Mouse (Mus musculus) adrenal gland, adult 18-20 months (tissue): ENCODE measurements around the gene H2-DMb2. TPM values are rescaled to one million over a fixed set of nuclear protein-coding genes. Genes with fewer than 3 reads are reported as not detected.

Experiments
- DNase-seq, 2 experiments: peaks; one replicate each; pipeline ENCODE4 v3.0.0; 2021 to 2022; ENCODE audit warnings: low spot score in 2 of 2
- long read RNA-seq, 2 experiments: library from polyadenylated mRNA; stranded (forward); transcript quantifications; one replicate each; pipeline ENCODE4 v2.0.0; 2021
- total RNA-seq, 2 experiments: library from RNA; stranded (reverse); gene quantifications; 1 replicate in 1 of 2; 2 replicates in 1 of 2; pipeline ENCODE4 v1.2.3; 2021

H2-DMb2 gene
- 1 to 10 TPM; 2.0 to 3.8 TPM for total RNA-seq
- long read RNA-seq, experiment 1, partial matches to known transcripts = 0 of 1 reads
- long read RNA-seq, experiment 1, other reads (novel, unspliced or antisense) = 0 of 1 reads
- long read RNA-seq, experiment 2 = 0 reads

DNA sequence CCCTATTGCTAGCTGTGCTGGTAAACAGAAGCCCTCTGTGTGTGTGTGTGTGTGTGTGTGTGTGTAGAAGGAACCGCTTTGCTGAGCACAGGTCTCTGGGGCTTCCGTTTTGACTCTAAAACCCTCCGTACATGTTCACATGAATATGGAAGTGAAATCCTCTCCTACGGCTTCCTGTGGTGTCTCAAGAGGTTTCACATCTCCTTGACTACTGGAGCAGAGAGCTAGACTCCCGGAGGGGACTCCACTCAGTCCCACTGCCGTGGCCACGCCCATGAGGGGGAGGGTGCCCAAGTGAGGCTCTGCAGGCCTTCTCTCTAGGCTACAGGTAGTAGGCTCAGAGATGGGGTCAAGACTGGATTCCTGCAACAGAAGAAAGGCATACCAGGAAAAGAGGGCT is at the start of gene H2-DMb2:
Gene H2-DMb2 (plus strand): TSS at position 275 of the 400 bp plus-strand sequence.
- DNase-seq = no peak

GRCm38 (mm10) chr17:34094283-34095035 is 48.6 kb upstream of the H2-DMb2 start:
- no peak for DNase-seq

GRCm38 (mm10) chr17:34096497-34097010 is 46.6 kb upstream of the H2-DMb2 start:
- no peak for DNase-seq

DNA sequence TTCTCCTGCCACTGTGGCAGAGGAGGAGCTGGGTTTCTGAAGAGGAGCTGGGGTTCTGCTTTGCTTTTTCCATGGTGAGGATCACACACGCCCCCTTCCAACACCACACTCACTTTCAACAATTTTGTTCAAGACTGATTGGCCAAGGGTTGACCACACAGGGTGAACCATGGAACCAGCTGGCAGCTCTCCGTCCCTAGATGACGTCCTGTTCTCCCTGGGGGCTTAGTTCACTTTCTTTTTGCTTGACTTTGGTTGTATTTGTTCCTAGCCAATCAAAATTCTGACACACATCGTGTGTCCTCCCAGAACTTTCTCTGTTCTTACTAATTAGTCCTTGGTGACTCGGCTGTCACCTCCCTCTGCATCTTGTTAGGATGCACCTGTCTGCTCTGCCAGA is 45.8 kb upstream of the H2-DMb2 start:
- no peak for DNase-seq

DNA sequence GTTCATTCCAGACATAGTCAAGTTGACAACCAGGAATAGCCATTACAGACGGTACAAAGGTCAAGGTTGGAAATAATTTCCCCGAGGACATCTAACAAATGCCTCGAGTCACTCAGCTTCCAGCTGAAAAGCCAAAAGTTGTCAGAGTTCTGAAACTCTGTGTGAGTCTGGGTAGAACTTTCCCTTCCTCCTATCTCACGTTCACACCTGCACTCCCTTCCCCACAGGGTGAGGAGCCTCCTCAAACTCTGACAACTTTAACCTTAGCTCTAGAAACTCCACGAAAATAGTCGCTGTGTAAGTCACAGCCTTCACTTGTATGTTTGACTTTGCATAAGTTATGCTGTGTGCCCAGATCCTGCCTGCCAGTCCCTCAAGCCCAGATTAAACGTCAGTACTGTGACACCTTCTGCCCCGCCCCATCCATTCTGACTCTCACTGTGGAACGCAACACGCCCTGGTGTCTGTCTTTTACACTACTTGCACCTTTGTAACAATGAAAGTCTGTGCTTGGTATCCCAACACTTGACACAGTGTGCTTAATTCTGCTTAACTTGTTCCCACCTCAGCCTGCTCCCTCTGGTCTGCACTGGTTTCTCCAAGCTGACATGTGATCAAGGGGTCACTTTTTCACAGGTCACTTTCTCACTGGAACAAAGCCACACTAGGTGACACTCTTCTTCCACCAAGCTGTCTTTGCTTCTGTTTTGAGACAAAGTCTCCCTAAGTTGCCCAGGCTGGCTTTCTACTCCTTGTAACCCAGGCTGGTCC is 44.2 kb upstream of the H2-DMb2 start:
- no peak for DNase-seq

- no peak for DNase-seq
These were observed 43.6 kb upstream of the H2-DMb2 start for GRCm38 (mm10) chr17:34099531-34099930.

DNA sequence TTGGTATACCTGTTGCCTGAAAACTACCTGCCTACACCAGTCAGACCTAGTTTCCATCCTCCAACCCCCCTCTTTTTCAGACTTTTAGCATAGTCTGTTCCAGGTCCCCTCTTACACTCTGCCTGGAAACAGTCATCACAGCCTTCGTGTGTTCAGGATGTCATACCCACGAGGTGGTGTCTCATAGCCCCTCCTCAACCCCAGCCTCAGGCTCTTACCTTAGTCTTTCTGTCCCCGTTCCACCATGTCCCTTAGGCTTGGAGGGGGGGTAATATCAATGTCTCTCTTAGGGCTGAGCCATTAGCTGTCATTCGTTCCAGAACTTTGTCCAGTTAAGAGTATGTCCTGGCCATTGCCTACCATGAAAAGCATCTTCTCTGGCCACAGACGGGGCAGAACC is 41.9 kb upstream of the H2-DMb2 start:
- DNase-seq = no peak

GRCm38 (mm10) chr17:34101604-34102032 is 41.5 kb upstream of the H2-DMb2 start:
- peak; percentile 93 to 96 for DNase-seq

GRCm38 (mm10) chr17:34102831-34103230 is 40.3 kb upstream of the H2-DMb2 start:
- no peak for DNase-seq

GRCm38 (mm10) chr17:34104804-34105203 is 38.3 kb upstream of the H2-DMb2 start:
- no peak for DNase-seq

DNA sequence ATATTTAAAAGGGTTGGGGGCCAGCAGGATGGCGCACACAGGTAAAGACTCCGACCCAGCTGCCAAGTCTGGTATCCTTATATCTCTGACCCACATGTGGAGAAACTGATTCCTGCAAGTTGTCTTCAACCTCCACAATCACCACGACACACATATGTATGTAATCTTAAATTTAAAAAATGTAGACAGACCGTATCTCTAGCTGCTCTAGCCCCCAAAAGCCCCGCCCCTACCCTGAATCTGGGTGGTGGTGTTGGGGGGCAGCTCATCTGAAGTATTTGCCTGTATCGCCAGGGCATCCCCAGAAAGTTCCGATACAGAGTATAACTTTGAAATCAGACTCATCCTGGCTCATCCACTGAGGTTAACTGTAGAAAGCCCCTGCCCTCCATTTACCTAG is 36.6 kb upstream of the H2-DMb2 start:
- DNase-seq = no peak

- DNase-seq = no peak
These were observed 35.8 kb upstream of the H2-DMb2 start for GRCm38 (mm10) chr17:34107109-34107867.

DNA sequence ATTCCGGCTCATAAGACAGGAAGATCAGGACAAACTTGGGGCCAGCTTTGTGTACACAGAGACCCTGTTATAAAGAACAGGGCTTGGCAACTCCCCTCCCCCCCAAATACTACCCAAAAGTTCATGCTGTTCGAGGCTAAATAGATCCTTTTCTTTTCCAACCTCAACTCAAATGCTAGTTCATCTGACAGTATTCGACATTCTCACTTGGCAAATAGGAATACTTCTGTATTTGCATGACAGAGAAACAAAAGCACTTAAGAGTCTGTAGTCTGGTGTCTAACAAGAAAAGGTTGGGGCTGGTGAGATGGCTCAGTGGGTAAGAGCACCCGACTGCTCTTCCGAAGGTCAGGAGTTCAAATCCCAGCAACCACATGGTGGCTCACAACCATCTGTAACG is 34.6 kb upstream of the H2-DMb2 start:
- DNase-seq = no peak

DNA sequence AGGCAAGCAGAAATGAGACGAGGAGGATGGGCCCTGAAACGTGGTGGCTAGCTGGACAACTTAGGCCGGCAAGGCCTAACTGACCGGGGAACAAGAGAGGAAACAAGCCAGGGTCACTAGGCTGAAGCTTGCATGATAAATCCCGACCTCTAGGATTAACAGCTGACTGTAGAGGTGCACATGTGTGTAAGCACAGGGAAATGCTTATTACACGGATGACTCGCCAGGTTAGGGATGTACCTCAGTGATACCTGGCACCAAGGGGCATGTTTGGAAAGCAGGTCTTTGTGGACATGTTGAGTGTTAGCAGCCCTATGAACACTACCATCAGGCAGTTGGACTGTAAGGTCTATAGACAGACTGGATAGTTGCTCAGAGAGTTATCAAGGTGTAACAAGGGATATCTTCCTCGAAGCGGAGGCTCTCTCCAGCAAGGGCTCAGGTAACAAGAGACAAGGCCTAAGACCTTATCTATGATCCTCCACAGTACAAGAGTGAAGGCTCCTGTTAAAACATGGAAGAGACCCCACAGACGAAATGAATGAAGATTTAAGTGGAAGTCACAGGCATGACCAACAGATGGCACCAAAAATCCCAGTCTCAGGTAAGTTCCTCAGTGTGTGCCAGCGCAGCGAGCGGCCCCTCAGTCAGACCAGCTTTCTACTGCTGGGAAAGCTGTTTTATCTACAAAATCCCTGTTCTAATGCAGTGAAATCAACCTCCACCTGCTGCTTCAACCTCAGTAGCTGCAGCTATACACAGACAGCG is 33.9 kb upstream of the H2-DMb2 start:
- DNase-seq = no peak

GRCm38 (mm10) chr17:34109806-34110195 is 33.3 kb upstream of the H2-DMb2 start:
- DNase-seq = no peak

DNA sequence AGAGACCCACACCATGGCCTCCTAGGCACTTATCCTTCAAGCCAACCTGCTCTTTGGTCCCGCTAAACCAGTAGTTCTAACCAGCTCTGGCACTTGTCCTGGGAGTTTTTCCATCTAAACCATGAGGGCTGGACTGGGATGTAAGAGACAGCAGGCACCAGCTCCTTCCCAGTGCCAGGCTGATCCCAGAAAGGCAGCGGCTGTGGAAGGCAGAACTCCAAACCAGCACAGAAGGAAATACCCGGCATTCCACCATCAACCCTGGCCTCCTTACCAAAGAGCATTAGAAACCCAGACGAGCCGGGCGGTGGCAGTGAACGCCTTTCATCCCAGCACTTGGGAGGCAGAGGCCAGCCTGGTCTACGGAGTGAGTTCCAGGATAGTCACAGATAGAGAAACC is 32.8 kb upstream of the H2-DMb2 start:
- DNase-seq = no peak

GRCm38 (mm10) chr17:34114114-34114513 is 29.0 kb upstream of the H2-DMb2 start:
- no peak for DNase-seq

GRCm38 (mm10) chr17:34116736-34117370 is 26.3 kb upstream of the H2-DMb2 start:
- DNase-seq = no peak

DNA sequence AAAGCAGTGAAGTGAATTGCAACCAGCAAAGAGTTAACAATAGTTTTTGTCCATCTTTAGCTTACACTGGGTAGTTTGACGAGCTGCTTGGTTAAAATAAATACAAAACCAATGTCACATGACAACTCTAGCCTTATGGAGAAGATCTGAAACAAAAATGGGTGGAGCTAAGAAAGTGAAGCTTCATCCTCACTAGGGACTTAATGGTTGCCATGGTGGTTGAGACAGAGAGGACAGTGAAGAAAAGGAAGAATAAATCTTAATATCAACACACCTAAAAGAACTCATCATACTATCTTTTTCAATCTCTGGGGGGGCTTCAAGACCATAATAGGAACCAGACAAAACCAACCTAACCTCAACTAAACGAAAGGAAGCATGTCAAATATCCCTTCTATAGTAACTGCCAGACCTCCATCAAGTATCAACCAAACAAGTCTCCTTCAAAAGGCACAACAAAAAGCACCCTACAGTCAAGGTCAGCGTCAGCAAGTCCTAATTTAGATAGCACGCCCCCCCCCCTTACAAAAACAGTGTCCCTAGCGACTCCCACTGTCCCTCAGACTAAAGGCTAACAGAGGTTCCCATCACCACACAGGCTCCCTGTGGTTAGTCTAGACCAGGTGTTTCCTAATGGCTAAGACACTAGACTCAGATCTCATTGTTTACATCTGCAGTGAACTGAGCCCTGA is 25.5 kb upstream of the H2-DMb2 start:
- DNase-seq = no peak
